Mouse (Mus musculus): ENCODE data around the gene Fam98a. TPM values are rescaled to one million over a fixed set of nuclear protein-coding genes. Genes with fewer than 3 reads are reported as not detected.

The Fam98a gene
- polyA plus RNA-seq, 1 experiment from 2014 or later, result 57.1 TPM

DNA sequence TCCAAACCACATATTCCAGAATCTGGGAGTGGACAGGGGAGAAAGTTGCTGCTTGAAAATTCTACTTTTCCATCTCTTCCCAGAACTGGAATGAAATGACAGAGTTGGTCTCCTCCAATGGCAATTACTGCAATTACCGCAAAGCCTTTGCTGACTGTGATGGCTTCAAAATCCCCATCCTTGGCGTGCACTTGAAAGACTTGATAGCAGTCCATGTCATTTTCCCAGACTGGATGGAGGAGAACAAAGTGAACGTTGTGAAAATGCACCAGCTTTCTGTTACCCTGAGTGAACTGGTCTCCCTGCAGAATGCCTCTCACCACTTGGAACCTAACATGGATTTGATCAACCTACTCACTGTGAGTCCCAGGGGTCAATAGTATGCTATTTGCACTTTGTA lies 48.7 kb downstream of the Fam98a start:
- CTCF ChIA-PET, result no interaction called here
- TF ChIP-seq CTCF (IDR thresholded peaks at IDR 0.05), result no peak
- DNase-seq (ENCODE audit: low read depth, low spot score) (no peak), ATAC-seq (no peak)
- H3K27me3 ChIP-seq, result no peaks in the 10 kb centered on the region
- in situ Hi-C loops (cut with MboI; ENCODE audit: low pct_unique_long_range_greater_than_20kb), result no loop called here
- POLR2A ChIA-PET, result no interaction called here

DNA sequence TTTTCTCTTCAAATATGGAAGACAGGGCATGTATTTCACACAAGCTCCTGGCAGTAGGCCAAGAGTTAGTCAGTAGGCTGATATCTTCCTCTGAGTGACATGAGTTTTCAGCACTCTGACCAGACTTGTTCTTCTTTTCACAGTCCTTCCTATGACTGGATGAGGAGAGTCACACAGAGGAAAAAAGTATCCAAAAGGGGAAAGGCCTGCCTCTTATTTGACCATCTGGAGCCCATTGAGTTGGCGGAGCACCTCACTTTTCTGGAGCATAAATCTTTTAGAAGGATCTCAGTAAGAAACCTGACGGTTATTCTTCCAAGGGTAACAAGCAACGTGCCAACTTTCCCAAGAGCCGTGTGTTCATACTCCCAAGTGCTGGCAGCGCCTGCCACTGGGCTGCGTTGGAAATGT lies 53.5 kb downstream of the Fam98a start:
- no peaks in the 10 kb centered on the region for H3K27me3 ChIP-seq
- no peak for DNase-seq (ENCODE audit: low read depth, low spot score)
- CTCF ChIA-PET, result interaction anchor here (1.3 kb wide), 1 partner anchor 13 kb away, joined by 3 read pairs; no protein-coding TSS in a partner anchor
- ATAC-seq, result no peak
- in situ Hi-C loops (cut with MboI; ENCODE audit: low pct_unique_long_range_greater_than_20kb), result no loop called here
- no peak for TF ChIP-seq CTCF (IDR thresholded peaks at IDR 0.05)
- POLR2A ChIA-PET, result no interaction called here

DNA sequence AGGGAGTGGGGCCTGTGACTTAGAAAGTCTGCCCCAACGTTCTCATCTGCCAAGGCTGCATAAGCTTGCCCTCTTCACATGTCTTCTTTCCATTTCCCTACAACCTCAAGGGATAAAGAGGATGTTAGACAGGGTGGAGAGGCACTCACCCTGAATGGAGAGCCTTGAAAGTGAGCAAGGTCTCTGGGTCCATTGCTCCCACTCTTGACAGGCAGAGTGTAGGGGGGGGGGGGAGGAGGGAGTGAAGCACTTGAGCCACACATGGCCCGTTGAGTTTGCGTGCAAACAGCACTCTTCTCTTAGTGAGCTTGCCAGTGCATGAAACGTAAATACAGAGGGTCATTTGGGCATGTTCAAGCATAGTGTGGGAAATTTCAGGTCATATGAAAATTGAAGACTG lies 56.5 kb downstream of the Fam98a start:
- ChIA-PET CTCF (interaction anchor here (1.1 to 1.2 kb wide), 2 partner anchors 12 to 57 kb away, joined by 3 to 4 read pairs; partner anchors contain the start of gene Fam98a), POLR2A (no interaction called here)
- H3K27me3 ChIP-seq, result no peaks in the 10 kb centered on the region
- ATAC-seq (no peak), DNase-seq (ENCODE audit: low read depth, low spot score) (no peak)
- in situ Hi-C loops (cut with MboI; ENCODE audit: low pct_unique_long_range_greater_than_20kb), result no loop called here
- no peak for TF ChIP-seq CTCF (IDR thresholded peaks at IDR 0.05)

Other genes with a start within 250 kb of the Fam98a start
- gene Rasgrp3, start 116.0 kb downstream of the Fam98a start, polyA plus RNA-seq (2021), result 24.2 TPM

Measured in Patski (cell line).